Mouse (Mus musculus) adrenal gland (tissue): ENCODE measurements at regions not wholly inside any gene's neighbourhood (a gene's known extent, or its start where the extent isn't known, plus 50 kb on each side); places are given as distances from the start of the nearest gene placed in this dataset.

ENCODE experiments used
- intact Hi-C: fragments of 180-260 bp; cut with DNase I; formaldehyde crosslinking; loops from one replicate; pipeline ENCODE4 v1.15.1; 2025

DNA sequence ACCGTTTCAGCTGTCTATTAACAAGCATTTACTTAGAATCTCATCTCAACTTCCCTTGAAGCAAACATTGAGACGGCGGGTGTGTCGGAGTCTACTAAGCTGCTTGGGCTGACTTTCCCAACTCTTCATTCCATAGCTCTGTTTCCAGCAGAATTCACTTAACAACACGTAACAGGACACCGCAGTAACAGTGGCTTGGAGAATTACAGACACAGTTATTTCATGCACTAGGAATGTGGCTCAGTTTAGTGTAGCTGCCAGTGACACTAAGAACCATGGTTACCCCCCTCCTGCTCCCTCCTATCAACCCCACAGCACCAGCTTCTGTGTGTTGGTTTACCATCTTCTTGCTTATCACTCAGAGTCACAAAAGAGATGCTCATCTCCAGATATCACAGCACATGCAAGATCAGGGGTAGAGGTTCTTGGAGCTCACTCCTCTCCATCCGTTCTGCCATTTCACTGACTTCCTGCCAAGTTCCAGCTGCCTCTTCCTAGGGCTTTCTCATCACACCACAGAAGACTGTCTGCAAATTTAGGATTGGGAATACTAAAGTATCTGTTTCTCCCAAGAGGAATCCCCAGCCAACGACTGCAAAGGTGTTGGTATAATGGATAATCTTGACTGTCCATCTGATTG, 90.7 kb downstream of the Banf2 start:
- intact Hi-C loops: no loop called here

DNA sequence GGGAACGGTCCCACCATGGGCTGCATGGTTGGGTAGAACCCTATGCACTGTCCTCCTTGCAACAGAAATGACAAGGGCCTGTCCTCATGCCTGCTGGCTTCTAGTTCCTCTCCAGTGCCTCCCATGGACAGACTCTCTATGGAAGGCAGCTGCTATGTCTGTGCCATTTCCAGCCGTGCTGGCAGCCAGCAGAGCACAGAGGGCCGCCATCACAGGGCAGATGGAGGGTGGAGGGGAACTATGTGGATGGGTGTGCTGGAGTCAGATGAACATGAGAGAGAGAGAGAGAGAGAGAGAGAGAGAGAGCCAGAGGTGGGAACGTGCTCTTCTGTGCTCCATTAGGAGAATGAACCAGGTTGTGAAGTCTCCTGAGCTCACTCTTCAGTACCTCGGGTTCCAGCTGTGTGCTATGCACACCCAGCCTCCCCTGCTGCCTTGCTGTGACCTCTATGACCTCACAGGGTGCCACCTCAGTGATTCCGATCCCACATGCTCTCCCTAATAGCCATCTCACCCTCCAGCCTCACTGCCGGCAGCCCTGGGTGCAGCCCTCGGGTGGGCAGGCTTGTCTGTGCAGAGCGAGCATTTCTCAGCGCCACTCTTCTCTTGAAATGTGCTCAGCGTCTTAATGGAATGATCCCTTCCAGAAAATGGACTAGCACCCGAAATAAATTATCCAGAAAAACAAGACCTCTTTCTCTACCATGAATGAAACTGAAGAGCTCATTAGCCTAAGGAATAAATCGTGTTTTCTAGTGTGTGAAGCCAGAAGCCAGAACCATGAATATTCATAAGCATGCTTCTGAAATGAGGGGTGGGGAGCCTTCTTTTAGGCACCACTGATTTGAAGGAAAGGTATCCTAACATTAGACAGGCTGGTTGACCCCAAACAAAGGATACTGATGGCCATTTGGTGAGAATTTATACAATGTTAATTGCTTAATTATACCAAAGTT, 94.5 kb downstream of the Banf2 start:
- intact Hi-C loops: no loop called here

DNA sequence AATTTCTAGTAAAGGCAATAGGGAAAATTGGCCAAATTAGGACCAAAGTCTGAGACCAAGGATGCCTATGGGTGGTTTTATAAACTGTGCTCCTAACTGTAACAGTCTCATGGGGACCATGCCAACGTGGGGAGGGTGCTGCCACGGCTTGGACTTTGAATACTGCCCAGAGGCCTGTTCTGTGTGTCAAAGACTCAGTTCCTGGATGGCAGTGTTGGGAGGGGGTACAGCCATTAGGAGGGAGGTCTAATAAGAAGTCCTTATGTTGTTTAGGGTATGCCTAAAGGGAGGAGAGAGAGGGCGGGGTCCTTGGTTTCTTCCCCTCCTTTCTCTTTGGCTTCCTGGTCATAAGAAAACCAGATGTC, 95.2 kb downstream of the Banf2 start:
- intact Hi-C loops: no loop called here

DNA sequence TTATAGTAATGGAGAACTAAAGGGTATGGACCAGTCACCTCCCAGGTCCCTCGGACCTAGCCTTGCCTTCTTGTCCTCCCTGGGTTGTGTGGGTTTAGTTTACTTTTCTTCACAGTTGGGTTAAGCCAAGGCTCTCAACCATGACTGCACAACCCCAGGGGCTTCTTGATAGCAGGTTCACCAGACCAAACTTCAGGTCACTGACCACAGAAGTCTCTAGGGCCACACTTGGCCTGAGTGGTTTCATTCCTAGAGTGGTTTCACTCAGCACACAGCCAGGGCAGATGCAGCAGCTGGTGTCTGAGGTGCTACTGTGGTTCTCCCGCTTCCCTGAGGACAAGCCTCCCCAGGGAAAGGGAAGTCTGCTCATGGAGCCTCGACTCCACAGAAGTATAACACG, 95.7 kb downstream of the Banf2 start:
- intact Hi-C loops: no loop called here

DNA sequence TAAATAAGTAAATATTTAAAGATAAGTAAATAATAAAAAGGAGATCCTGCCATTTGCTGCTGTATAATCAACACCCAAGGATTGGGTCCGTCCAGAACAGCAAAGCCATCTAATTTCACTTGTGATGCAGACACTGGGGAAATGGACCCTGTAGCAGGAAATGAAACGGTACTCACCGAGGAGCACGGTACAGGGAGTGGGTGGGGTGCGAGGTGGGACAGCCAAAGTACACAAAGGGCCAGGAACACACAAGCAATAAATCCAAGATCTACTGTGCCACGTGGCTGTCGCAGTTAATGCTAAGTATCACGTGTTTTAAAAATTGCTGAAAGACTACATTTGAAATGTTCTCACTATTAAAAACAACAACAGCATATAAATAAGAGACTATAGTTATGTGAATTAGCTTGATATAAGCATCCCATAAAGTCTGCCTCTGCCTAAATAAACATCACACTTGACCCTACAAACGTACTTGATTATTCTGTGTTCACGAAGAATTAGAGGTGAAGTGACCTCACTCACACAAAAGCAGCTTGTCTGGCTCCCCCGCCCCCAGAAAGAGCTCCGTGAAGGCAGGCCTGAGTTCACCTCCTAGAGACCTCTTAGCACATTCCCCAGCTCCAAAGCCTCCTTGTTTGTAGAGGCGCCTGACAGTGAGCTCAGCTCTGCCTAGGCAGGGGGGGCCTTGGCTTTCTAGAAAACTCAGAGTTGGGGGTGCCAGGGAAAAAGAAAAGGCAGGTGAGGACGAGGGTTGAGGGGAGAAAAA, 101.1 kb downstream of the Banf2 start:
- intact Hi-C loops: no loop called here

DNA sequence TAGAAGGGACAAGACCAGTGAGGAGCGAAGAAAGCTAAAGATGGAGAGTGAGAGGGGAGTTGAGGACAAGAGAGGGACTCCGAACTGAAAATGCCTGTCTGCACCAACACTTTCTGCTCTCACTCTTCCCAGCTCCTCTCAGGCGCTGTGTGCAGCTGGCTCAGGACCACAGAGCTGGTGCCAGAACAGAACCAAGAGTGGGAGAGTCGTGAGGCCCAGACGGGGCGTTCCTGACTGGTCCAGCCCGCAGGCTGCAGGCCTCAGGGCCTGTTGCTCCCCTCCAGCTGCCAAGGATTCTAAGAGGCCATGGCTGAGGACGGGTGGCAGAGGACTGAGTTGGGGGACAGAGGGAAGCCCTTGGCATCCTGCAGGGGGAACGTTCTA, 101.7 kb downstream of the Banf2 start:
- intact Hi-C loops: no loop called here

DNA sequence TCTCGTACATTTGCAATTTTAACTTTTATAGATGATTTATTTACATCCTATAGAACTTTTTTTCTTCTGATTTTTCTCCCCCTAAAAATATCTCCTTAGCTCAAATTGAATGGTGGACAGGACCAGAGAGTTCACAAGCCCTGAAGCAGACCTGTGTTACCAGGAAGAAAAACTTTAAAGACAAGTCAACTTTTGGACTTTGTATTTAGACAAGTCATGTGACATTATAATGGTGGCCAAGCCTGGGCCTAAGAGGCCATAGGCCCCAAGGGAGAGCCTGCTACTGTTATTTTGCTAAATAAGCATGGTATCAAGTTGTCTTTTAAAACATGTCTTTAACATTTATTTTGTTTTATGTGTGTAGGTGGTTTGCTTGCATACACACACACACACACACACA, 102.7 kb downstream of the Banf2 start:
- intact Hi-C loops: no loop called here

DNA sequence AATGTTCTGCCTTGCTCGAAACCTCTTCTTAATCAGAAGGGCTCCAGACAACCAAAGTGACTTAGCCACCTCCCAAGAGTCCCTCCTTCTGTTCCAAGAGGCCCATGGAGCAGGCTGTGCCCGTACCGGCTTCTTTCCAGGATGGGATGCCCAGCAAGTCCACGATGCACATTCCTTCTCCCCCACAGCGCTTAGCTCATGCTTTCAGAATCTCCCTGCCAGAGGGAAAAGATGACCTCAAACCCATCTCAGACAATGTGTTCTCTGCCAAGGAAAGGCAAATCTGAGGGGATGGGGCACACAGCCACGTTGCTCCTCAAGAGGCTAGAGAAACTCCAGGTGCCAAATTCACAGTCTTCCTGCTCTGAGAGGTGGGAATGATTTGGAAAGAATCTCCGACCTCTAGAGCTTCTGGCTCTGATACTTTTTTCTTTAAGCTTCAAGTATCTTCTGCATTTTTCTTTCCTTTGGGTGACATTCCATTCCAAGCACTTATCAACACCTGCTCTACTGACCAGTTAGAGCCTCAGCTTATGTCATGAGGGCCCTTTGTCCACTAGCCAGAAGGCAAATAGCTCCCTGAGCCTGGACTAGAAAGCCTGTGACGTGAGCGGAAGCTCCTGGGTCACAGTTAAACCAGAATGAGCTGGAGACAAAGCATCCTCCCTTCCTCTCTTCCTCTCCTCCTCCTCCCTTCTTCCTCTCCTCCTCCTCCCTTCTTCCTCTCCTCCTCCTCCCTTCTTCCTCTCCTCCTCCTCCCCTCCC, 110.9 kb downstream of the Banf2 start:
- intact Hi-C loops: no loop called here

DNA sequence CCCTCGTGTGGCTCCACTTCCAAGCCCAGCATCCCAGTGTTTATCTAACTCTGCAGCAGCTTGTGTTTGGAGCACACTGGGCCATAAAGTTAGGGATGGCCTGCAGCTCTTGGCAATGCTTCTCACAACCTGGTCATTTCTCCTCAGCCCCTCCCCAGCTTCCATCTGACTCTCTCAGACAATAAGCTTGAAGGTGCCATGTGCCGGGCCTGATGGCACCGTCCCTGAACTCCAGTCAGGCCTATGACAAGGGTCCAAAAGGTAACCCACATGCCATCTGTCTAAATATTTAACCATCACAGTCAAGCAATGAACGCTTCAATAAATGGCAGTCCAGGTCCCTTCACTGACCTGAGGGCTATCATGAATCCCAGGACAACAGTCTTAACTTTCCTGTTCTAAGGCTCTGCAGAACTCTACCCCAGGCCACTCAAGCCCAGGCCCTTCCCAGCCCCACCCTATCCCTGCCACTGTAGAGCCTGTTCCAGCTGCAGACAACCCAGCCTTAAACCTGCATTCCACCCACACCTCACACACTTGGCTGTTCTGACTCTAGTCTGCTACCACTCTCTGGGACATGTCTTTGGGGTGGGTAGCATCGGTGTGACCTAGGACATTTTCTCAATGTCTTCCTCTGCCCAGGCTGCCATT, 111.8 kb downstream of the Banf2 start:
- intact Hi-C loops: no loop called here

DNA sequence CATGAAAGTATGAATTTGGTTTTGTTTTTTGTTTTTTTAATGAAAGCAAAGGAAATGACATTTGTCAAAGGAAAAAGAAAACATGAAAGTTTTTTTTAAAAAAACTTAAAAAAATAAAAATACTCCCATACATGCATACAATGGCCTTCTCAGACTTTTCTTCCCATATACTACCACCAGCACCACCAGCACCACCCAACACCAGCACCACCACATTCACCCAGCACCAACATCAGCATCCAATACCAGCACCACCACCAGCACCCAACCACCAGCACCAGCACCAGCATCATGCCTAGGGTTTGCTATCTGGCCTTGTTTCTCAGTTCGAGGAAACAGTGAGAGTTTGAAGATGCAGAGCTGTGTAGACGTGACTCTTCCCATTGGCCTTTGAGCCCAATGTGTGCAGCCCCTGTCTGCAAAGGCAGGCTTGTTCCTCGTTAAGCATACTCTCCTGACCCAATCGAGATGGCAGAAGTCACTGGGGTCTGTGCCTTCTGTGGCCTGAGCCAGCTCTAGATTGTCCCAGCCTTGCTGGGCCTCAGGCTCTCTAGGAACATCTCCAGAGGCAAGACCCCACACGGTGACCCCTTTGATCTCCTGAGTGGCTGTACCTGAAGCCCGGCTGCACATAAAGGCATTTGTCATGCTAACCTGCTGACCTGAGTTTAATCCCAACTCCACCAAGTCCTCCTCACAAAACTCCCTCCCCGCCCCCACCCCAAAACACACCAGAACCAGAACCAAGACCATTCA, 113.8 kb upstream of the Mgme1 start:
- intact Hi-C loops: no loop called here

DNA sequence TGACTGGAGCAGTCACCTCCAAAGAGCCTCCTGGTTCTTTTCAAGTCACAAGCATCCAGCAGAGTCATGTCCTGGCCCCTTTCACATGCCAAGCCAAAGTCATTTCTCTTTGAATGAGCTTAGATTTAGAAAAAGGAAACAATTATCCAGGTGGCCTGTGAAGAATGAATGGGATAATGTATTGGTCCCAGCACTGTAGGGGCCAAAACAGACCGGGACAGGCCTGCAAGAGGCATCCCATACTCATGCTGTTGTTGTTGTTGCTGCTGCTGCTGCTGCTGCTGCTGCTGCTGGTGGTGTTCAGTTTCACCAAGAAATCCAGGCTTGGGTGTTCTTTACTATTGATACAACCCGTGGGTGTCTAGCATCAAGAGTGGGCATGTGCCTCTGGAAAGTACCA, 113.1 kb upstream of the Mgme1 start:
- intact Hi-C loops: no loop called here

DNA sequence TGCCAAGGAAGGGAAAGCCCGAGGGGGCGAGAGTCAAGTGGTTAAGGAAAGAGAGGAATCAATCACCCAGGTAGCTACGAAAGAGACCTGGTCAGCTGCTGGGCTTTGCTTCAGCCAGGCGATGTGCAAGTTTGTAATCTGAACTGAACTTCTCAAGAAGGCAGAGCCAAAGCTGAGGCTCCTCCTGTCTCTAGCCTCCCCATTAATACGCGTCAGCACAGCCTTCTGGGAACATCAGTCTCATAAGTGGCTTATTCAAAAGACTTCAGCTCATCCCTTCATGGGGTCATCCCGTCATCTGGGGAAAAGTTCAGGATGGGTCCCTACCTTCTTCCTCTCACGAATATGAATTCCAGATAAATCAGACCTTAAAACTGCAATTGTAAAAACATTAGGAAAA, 112.2 kb upstream of the Mgme1 start:
- intact Hi-C loops: no loop called here

DNA sequence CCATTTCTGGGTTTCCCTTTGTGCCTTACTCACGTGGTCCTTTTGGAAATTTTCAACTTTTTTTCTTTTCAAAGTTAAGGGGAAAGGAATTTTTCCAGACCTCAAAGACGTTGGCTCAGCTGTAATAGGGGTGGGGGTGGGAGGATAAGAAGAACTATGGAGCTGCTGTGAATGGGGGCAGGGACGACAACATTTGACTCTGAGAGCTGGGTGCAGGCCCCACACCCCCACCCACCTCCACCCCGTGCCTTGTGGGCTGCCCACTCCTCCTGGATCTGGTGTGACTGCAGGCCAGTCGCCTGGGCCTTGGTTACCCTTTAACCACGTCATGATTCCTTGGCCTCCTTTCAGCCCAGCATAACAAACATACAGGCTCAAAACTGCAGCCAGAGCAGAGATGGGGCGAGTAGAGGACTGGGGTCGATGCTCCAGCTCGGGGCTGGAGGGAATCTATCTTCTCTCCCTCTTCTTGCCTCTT, 110.6 kb upstream of the Mgme1 start:
- intact Hi-C loops: loop anchor here (10.0 kb wide), 1 partner anchor 145 kb away; the partner anchor contains the start of gene Rrbp1

DNA sequence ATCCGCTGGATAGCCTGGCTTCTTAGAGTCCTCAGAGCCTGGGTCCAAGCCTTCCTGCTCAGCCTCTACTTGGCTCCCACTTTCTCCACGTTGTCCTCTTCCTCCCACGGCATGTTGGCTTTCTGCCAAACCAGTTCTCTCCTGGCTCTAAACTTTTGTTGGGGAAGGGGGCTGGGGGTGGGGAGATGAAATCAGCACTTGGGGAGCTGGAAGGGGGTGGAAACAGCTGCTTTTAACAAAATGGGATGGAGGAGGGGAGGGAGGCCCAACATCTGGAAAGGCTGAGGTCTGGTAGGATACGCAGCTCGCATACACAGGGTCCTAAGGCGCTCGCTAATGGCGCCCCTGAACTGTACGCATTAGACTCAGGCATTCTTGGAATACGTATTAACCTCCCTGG, 110.0 kb upstream of the Mgme1 start:
- intact Hi-C loops: loop anchor here (10.0 kb wide), 1 partner anchor 146 kb away; the partner anchor contains the start of gene Rrbp1

DNA sequence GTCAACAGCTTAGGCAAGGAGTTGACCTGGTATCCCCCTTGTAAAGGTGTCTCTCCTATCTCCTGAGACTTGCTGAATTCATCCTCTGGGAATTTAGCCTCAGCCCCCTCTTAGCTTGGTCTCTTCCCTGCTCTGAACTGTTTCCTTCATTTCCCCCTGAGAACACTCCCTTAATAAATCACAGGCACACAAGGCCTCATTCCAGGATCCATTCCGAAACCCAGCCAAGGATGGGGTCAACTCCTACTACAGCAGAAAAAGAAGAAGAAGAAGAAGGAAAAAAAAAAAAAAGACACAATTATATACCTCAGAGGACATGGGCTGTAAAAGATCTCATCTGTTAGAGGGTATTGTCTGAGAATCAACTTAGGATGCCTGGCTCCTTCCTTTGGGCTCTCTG, 108.6 kb upstream of the Mgme1 start:
- intact Hi-C loops: loop anchor here (10.0 kb wide), 1 partner anchor 147 kb away; the partner anchor contains the start of gene Rrbp1

DNA sequence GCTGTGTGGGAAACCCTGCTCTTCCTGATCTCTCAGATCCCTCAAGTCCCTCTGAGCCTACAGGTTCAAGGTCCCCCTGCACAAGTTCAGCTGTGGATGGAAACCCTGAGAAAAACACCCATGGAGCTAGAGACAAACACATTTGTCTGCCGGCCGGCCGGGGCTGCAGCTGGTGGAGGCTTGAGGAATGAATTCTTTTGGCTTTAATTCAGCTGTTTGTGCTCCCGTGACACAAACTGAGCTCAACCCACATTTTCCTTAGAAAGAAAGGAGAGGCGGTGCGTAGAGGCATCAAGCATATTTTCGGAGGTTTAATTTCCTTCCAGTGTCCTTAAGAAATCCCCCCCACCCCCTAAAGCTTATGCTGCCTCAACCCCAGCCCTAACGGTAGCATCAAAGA, 106.4 kb upstream of the Mgme1 start:
- intact Hi-C loops: loop anchor here (10.0 kb wide), 1 partner anchor 149 kb away; the partner anchor contains the start of gene Rrbp1

DNA sequence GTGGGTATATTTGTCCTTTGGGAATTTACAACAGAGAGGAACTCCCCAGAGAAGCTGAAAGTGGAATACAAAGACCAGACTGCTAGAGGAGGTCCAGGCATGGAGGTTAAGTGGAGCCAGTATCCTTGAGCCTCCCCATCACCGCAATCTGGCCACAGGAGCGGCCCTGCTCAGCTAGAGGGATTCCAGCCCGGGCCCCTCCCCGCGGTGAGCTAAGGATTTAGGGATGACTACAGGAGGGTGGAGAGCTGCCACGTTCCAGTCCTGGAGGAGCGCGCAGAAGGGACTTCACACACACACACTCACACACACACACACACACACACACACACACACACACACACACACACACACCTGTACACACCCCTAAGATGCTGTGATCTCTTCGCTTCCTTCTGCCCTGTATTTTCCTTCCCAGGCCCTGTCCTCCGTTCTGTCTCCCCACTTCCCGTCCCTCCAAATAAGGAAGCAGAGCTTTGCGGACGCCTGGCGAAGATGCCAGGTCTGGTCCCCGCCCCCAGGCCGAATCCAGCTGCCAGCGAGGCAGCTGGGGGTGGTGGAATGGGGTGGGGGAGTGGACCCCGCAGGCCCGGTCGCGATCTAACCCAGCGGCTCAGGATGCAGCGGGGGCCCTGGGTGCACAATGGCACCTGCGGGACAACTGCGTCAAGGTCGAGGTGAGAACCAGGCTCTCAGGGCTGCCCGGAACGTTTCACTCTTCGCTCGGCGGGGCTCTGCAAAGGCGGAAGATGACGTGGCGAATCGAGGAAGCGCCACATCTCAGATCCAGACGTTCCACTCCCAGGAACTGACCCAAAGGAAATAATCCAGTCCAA, 105.3 kb upstream of the Mgme1 start:
- intact Hi-C loops: loop anchor here (10.0 kb wide), 1 partner anchor 150 kb away; the partner anchor contains the start of gene Rrbp1

DNA sequence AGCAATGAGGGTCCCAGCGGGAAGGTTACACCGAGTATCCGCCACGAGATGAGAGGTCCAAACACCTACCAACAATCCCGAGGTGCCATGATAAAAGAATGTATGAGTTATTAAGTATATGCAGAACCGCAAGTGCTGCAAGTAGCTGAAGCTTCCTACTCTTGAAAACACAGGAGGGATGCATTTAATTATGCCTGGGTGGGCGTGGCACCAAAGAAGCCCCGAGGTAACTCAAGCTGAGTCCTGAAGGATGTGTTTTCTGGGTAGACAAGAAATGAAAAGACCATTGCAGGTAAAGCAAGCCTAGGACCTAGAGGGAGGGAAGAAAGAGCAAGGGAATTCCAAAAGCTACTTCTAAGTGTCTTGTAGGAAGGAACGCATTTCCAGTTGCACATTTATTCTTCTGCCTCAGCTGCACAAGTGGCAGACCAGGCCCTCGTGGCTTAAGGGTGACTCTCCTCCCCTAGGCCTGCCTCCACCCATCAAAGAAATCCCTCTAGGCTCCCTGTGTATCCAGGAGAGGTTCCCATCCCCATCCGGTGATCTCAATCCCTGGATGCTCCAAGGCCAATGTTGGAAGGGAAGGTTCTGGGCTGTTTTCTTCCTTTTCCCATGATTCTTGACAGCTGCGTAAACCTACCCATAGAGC, 104.2 kb upstream of the Mgme1 start:
- intact Hi-C loops: loop anchor here (10.0 kb wide), 1 partner anchor 151 kb away; the partner anchor contains the start of gene Rrbp1
